Mouse (Mus musculus) midbrain, embryonic 16.5 days (tissue): ENCODE results near the gene Snx29. TPM values are rescaled to one million over a fixed set of nuclear protein-coding genes. Genes with fewer than 3 reads are reported as not detected.
A peak's percentile ranks its signal among the peaks of the same experiment; 100 is the strongest.

ENCODE experiments used
- ATAC-seq: fragments of 200-750 bp; cut with Nextera tagmentation; 2 replicates; pipeline ENCODE4 v1.8.0; 2017; ENCODE audit warnings: moderate TSS enrichment
- H3K27ac ChIP-seq: fragments of 300-500 bp; sonication (generic); 2 replicates; pipeline ENCODE4 v1.5.1; 2014; ENCODE audit warnings: mild to moderate bottlenecking, low read length, mixed read lengths
- H3K27me3 ChIP-seq: fragments of 300-500 bp; sonication (generic); 2 replicates; pipeline ENCODE4 v1.6.1; 2014; ENCODE audit warnings: low read depth, low read length, mixed read lengths; ENCODE audit not compliant: control insufficient read depth, insufficient read depth
- H3K36me3 ChIP-seq: fragments of 300-500 bp; sonication (generic); 2 replicates; pipeline ENCODE4 v1.6.1; 2014; ENCODE audit warnings: mild to moderate bottlenecking, low read length, moderate library complexity, mixed read lengths; ENCODE audit not compliant: control insufficient read depth, insufficient read depth
- H3K4me1 ChIP-seq: fragments of 300-500 bp; sonication (generic); 2 replicates; pipeline ENCODE4 v1.6.1; 2014; ENCODE audit warnings: mild to moderate bottlenecking, low read length, mixed read lengths; ENCODE audit not compliant: control insufficient read depth, insufficient read depth
- H3K4me2 ChIP-seq: fragments of 300-500 bp; sonication (generic); 2 replicates; pipeline ENCODE4 v1.6.1; 2014; ENCODE audit warnings: mild to moderate bottlenecking, low read length, mixed read lengths
- H3K4me3 ChIP-seq: fragments of 300-500 bp; sonication (generic); 2 replicates; pipeline ENCODE4 v1.5.1; 2014; ENCODE audit warnings: low read depth, mild to moderate bottlenecking, low read length, moderate library complexity, mixed read lengths
- H3K9ac ChIP-seq: fragments of 300-500 bp; sonication (generic); 2 replicates; pipeline ENCODE4 v1.6.1; 2014; ENCODE audit warnings: low read depth, low read length, mixed read lengths
- H3K9me3 ChIP-seq: fragments of 300-500 bp; sonication (generic); replicated peaks from 2 replicates; pipeline ENCODE4 v1.6.1; 2014; ENCODE audit warnings: mild to moderate bottlenecking, low read length, mixed read lengths; ENCODE audit not compliant: control insufficient read depth, poor library complexity, severe bottlenecking
- WGBS: fragments of 180-500 bp; shearing (Covaris S2); extraction: QIAGEN DNeasy Blood & Tissue Kit; methylation state at CpG from one replicate; pipeline ENCODE4 v1.1.7; 2014; 5-methylcytosine and 5-hydroxymethylcytosine counted together
- polyA plus RNA-seq: library from polyadenylated mRNA; unstranded; fragments of >200 nt; fragmentation: Nextera tagmentation; extraction: Ambion mirVana; gene quantifications from 2 replicates; pipeline ENCODE4 v1.2.1, GENCODE M21; 2015

Gene Snx29
- polyA plus RNA-seq, 1 experiment from 2014 or later = 16.8 TPM

DNA sequence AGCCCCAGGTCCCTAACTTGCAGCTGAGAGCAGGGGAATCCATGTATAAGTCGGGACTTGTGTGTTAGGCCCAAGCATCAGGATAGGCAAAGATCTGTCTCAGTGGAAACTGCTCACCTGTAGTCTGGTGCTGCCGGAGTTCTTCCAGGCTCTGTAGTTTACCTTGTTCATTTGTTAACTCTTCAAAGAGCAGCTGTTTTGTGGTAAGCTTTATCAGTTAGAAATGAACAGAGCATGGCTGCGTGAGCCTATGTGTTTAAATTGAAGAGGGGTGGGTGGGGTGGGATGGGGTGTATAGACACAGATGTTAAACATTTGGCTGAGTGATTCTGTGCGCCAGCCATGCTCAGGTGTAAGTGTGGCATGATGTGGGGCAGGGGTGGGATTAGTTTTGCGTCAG, 134.4 kb downstream of the Snx29 start:
- no peaks in the 10 kb centered on the region; the same call in 1 of the 2 replicates for H3K9me3 ChIP-seq
- H3K4me1 ChIP-seq = no peaks in the 10 kb centered on the region
- H3K27ac ChIP-seq = no peak overlapping the region
- peaks cover 7% of the 10 kb centered on the region for H3K36me3 ChIP-seq
- no peaks in the 10 kb centered on the region for H3K27me3 ChIP-seq
- no peak for ATAC-seq
- no peak overlapping the region for H3K9ac ChIP-seq
- 96% methylated on average over 5 of the region's 5 CpGs for WGBS
- H3K4me3 ChIP-seq = no peak overlapping the region
- H3K4me2 ChIP-seq = no peak overlapping the region

DNA sequence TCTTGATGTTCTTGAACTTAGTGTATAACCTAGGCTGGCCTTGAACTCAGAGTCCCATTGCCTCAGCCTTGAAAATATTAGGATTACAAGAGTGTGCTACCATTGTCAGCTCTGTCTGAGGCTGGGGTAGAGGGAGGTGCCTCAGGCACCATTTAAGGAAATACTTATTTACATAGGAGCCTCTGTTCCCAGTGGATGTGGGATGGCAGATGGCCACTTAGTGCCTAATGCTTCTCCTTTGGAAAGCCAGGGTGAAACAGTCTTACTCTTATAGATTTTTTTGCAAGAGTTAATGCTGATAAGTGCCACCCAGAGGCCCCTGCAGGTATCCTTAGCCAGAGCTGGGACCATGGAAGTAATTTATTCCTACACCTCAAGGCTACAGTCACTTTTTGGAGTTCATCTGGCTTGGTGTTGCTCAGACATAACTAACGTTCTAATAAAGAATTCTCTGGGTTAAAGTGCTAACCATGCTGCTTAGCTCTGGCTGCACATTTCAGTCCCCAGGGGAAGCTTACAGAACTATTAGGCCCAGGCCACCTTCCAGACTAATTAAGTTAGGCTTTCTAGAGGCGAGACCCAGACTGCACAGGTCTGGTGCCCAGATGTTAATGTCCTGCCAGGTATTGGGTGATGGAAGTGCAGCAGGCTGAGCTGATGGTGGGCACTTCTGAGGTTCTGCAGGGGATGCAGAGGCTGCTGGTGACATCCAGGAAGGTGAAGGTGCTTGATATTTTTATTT, 135.1 kb downstream of the Snx29 start:
- H3K9ac ChIP-seq = no peak overlapping the region
- H3K4me1 ChIP-seq = no peaks in the 10 kb centered on the region
- peaks cover 7% of the 10 kb centered on the region for H3K36me3 ChIP-seq
- no peak overlapping the region for H3K4me3 ChIP-seq
- no peaks in the 10 kb centered on the region for H3K27me3 ChIP-seq
- no peak for ATAC-seq
- no peak overlapping the region for H3K27ac ChIP-seq
- 51% methylated on average over 2 of the region's 2 CpGs for WGBS
- H3K9me3 ChIP-seq = no peaks in the 10 kb centered on the region; the same call in 1 of the 2 replicates
- no peak overlapping the region for H3K4me2 ChIP-seq

DNA sequence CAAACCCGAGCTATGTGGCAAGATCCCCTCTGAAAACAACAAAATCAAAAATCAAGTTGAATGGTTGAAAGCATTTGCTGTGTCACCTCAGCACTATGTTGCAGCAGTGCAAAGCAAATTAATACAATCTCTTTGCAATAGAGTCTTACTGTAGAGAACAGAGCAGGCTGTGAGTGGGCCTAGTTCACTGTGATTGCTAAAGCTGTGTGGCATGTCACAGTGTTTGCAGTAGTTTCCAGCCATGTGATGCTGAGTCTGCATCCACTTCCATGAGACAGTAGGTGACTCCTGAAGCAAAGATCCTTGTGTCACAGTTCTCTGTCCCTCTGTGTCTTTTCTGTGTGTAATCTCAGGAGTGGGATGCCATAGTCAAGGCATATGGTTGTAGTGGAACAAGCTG, 137.5 kb downstream of the Snx29 start:
- Histone ChIP-seq H3K4me1 (no peaks in the 10 kb centered on the region), H3K36me3 (no peaks in the 10 kb centered on the region), H3K4me2 (no peak overlapping the region), H3K27ac (no peak overlapping the region), H3K9ac (no peak overlapping the region), H3K27me3 (no peaks in the 10 kb centered on the region), H3K9me3 (no peaks in the 10 kb centered on the region), H3K4me3 (no peak overlapping the region)
- no peak for ATAC-seq
- WGBS = 92% methylated on average over 1 of the region's 1 CpGs

DNA sequence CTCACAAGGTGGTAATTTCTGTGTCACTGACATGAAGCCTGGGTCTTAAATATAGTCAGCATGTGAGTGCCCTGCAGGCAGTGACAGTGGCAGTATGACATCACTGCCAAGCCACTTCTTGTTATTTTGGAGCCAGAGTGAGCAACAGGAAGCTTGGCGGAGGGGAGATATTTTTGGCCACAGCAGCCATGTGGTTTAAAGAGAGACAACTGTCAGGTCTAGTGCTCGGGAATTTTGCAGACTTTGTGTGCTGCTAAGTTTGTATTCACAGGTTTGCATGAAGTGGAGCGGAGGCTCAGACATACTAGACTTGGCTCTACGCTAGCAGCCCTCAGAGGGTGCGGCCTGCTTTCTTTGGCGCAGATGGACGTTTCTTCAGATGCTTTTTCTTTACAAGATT, 138.9 kb downstream of the Snx29 start:
- Histone ChIP-seq H3K36me3 (no peaks in the 10 kb centered on the region), H3K27me3 (no peaks in the 10 kb centered on the region), H3K27ac (no peak overlapping the region), H3K4me1 (no peaks in the 10 kb centered on the region), H3K4me2 (no peak overlapping the region), H3K9ac (no peak overlapping the region), H3K4me3 (no peak overlapping the region), H3K9me3 (no peaks in the 10 kb centered on the region)
- no peak for ATAC-seq
- WGBS = 79% methylated on average over 7 of the region's 7 CpGs

DNA sequence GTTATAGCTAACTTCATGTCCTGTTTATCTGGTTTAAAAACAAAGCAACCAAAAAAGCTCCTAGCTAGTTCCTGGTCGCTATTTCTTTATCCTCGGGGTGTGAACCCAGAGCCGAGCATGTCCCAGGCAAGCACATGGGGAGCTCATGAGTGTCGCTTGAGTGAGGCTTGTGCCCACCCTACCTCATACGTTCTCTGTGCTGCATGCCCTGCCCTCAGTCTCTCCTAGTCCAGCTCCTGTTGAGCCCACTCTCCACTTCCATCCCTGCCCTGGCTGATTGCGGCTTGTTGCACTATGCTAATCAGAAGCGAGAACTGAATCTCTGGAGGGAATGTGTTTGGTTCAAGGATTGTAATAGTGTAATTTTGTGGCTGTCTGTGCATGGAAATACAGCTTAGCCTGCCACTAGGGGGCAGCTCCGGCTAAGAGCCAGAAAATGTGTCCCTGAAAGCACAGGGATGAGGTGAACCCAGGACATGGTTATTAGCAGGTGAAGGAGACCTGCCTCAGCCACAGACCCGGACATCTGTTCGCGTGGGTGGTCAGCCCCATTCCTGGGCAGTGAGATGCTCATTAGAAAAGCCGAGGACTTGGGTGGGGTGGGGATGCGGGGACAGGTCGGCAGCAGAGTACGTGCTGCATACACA, 145.9 kb downstream of the Snx29 start:
- WGBS = 59% methylated on average over 15 of the region's 15 CpGs
- H3K9me3 ChIP-seq = no peaks in the 10 kb centered on the region
- no peaks in the 10 kb centered on the region for H3K27me3 ChIP-seq
- H3K4me2 ChIP-seq = no peak overlapping the region
- peak overlapping the region; percentile 11; the same call in 1 of the 2 replicates for H3K9ac ChIP-seq
- H3K4me3 ChIP-seq = no peak overlapping the region
- ATAC-seq = peak; percentile 60
- no peaks in the 10 kb centered on the region for H3K4me1 ChIP-seq
- no peaks in the 10 kb centered on the region for H3K36me3 ChIP-seq
- H3K27ac ChIP-seq = no peak overlapping the region

DNA sequence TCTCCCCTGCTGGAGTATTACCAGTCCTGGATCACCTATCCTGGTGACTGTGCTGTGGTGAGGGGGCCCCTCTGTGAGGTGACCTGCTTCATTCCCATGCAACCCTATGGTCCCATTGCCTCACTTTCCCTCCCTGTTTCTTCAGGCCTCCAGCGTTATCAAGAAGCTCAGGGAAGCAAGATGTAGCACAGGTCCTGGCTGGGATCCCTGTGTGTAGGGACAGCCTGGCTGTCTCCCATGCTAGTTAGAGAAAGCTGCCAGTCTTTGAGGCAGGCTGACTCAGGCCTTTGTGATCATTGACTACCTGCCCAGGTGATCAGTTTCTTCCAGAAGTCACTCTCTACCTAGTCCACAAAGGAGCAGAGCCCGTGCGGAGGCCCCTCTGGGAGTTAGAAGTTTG, 146.8 kb downstream of the Snx29 start:
- no peak for ATAC-seq
- no peak overlapping the region for H3K4me3 ChIP-seq
- H3K27ac ChIP-seq = no peak overlapping the region
- 92% methylated on average over 3 of the region's 3 CpGs for WGBS
- H3K9me3 ChIP-seq = no peaks in the 10 kb centered on the region
- H3K4me1 ChIP-seq = no peaks in the 10 kb centered on the region
- no peak overlapping the region for H3K4me2 ChIP-seq
- H3K36me3 ChIP-seq = no peaks in the 10 kb centered on the region
- H3K27me3 ChIP-seq = no peaks in the 10 kb centered on the region
- no peak overlapping the region for H3K9ac ChIP-seq

DNA sequence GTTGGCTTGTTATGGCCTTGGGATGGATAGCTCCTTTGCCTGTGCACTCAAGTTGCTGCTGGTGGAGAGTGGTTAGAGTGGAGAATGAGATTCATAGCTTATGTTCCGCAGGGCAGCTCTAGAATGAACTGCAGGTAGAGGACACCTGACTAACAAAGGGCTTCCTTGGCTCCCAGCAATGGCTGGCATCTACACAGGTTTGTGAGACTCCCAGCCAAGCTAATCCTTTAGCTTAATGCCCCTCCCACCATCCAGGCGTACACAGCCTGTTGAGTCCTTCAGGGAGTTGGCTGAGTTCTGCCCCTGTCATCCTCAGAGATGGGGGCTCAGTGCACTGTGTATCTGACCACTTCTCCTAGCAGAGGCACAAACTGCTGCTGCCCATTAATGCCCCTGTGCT, 148.5 kb downstream of the Snx29 start:
- Histone ChIP-seq H3K4me3 (no peak overlapping the region), H3K36me3 (no peaks in the 10 kb centered on the region), H3K9me3 (no peaks in the 10 kb centered on the region), H3K4me1 (no peaks in the 10 kb centered on the region), H3K27ac (no peak overlapping the region), H3K27me3 (no peaks in the 10 kb centered on the region), H3K4me2 (no peak overlapping the region), H3K9ac (no peak overlapping the region)
- WGBS = 69% methylated on average over 2 of the region's 2 CpGs
- ATAC-seq = no peak

DNA sequence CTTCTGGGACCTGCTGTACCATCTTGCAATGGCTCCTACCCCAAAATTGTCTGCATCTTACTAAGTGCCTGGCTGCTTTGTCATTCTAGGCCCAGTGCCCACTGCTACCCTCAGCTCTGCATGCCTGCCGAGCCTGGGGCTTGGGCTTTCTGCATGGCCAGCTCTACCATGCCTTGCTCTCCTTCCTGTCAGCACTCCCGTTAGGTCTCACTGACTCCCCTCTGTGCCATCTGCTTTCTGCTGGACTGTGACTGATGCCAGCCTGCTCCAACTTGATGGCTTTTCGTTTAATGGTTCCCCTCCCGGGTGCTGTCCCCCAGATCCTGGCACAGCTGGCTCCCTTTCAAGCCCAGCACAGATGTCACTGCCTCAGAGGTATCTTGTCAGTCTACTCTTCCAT, 150.1 kb downstream of the Snx29 start:
- Histone ChIP-seq H3K4me1 (no peaks in the 10 kb centered on the region), H3K9ac (no peak overlapping the region), H3K27me3 (no peaks in the 10 kb centered on the region), H3K36me3 (no peaks in the 10 kb centered on the region), H3K4me3 (no peak overlapping the region), H3K4me2 (no peak overlapping the region), H3K27ac (no peak overlapping the region), H3K9me3 (no peaks in the 10 kb centered on the region)
- 85% methylated on average over 4 of the region's 4 CpGs for WGBS
- ATAC-seq = peak; percentile 23; the same call in 1 of the 2 replicates

DNA sequence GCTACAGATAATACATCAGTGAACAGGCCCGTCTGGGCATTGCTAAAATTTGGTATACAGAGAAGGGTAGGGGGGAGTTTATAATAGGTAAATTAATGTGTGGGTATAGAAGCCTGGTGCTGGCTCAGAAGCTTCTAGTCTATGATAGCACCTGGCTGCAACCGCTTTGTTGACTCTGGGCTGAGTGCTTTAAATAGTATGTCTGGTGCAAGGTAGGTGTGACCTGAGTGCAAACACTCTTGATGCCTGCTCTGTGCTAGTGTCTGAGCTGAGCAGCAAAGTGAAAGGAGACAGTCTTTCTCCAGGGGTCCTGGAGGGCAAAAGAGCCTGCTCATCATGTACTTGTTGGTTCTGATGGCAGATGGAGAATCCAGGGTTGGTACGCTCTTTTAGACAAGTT, 150.8 kb downstream of the Snx29 start:
- ATAC-seq = no peak
- Histone ChIP-seq H3K4me1 (no peaks in the 10 kb centered on the region), H3K36me3 (peaks cover 1% of the 10 kb centered on the region; the same call in 1 of the 2 replicates), H3K4me2 (no peak overlapping the region), H3K27me3 (no peaks in the 10 kb centered on the region), H3K9ac (no peak overlapping the region), H3K4me3 (no peak overlapping the region), H3K9me3 (no peaks in the 10 kb centered on the region), H3K27ac (no peak overlapping the region)
- WGBS = 96% methylated on average over 3 of the region's 3 CpGs
